Mouse (Mus musculus) spleen, adult 2 months (tissue): ENCODE results near the gene Ddx42.

Source experiments
- CTCF ChIP-seq: fragments of 200-500 bp; IDR thresholded peaks from 2 replicates; pipeline ENCODE4 v1.5.1; 2011; ENCODE audit warnings: mild to moderate bottlenecking, inconsistent platforms; ENCODE audit not compliant: insufficient read depth, insufficient read length, insufficient replicate concordance; ENCODE audit errors: extremely low read depth
- POLR2A ChIP-seq: fragments of 200-500 bp; IDR thresholded peaks from 2 replicates; pipeline ENCODE4 v1.6.1; 2011; ENCODE audit warnings: low read depth, low read length, inconsistent platforms

DNA sequence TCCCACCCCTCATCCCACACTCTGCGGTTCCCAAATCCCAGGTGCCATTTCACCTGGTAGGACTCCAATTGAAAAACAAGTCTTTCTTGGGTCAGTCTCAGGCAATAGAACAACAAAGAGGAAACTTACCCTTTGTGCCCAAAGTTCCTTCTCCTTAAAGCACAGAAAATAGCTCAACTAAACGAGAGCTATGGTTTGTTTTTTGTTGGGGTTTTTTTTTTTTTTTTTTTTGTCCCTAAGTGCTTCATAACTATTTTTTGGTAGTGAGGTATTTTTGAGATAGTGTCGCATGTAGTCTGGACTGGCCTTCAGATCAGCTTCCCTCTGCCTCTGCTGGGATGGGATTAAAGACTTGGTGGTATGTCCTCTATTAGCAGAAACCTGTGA, 22.6 kb upstream of the Ddx42 start:
- TF ChIP-seq CTCF (no peak), POLR2A (no peak)
